Mouse (Mus musculus) heart, postnatal 36 days (tissue): Measurements from ENCODE around the gene Slc16a3. TPM values are rescaled to one million over a fixed set of nuclear protein-coding genes. Genes with fewer than 3 reads are reported as not detected.

Source experiments
- DNase-seq, 2 experiments: peaks; one replicate each; pipeline ENCODE4 v3.0.0; 2021 to 2022
- intact Hi-C: fragments of 180-260 bp; cut with DNase I; formaldehyde crosslinking; loops from one replicate; pipeline ENCODE4 v1.15.1; 2025
- total RNA-seq, 2 experiments: library from RNA; stranded (reverse); gene quantifications; 2 replicates each; pipeline ENCODE4 v1.2.3; 2021

Slc16a3 gene
- total RNA-seq, 2 experiments from 2014 or later, result 1.3 to 1.9 TPM

- DNase-seq, result no peak
- intact Hi-C loops, result no loop called here
Observed at GRCm38 (mm10) chr11:120965587-120965986, 17.3 kb downstream of the Slc16a3 start.

DNA sequence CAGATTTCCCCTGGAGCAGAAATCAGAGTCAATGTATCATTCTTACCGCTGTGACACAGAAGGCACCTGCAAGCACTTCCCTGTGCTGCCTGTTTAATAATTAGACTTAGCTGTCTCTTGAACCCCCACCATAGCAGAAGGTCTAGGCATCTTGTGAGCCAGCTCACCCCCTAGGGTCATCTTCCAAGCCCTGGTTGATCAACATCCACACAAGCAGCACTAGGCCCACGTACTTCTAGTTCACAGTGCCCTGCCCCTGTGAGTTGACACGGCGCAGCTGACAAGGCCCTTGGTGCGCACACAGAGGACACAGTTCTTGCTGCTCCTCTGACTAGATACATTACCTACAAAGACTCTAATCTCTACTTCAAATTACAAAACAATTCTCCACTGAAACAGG, 21.5 kb downstream of the Slc16a3 start:
- no peak for DNase-seq
- intact Hi-C loops, result no loop called here

DNA sequence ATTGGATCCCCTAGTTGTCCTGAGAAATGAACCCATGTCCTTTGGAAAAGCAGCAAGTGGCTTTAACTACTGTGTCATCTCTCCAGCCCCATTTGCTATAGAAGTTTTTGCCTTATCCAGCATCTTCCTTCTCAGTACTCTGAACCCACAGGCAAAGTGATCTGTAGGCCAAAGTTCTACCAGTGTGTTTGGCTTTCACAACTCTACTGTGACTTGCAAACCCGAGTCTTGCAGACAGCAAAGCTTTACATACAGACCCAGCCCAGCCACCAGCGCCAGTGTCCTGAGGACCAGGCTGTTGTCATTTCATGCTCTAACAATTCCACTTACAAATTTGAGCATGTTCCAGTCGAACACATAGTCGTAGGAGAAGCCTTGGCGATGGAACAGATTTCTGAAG, 23.0 kb downstream of the Slc16a3 start:
- no peak for DNase-seq
- intact Hi-C loops, result no loop called here

DNA sequence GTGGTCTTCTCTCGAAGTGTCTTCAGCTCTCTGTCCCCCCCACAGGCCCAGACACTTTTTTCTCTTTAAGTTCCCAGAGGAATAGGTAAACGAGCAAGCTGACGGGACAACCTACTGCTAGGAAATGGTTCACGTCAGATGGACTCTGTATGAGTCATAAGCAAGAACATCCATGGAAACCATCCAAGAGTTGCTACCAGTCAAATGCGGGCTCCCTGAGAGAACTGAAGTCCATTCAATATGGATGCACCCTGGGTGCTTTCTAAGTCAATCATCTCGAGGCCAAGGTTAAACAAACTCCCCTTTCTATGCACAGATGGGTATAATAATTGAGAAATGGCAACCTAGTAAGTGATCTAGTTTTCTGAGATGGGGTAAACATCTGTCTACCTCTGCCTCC, 25.0 kb downstream of the Slc16a3 start:
- intact Hi-C loops, result no loop called here
- DNase-seq, result no peak

- intact Hi-C loops, result no loop called here
- no peak for DNase-seq
Observed at GRCm38 (mm10) chr11:120979711-120980426, 31.6 kb downstream of the Slc16a3 start.

- peak; percentile 27 to 39 for DNase-seq
- intact Hi-C loops, result no loop called here
Observed at GRCm38 (mm10) chr11:120980427-120981035, 32.3 kb downstream of the Slc16a3 start.

GRCm38 (mm10) chr11:120981661-120982060, 33.4 kb downstream of the Slc16a3 start:
- intact Hi-C loops, result no loop called here
- no peak for DNase-seq

GRCm38 (mm10) chr11:120982459-120982858, 34.2 kb downstream of the Slc16a3 start:
- intact Hi-C loops, result no loop called here

GRCm38 (mm10) chr11:120984448-120985330, 36.4 kb downstream of the Slc16a3 start:
- peak; percentile 31 to 33 for DNase-seq
- intact Hi-C loops, result loop anchor here (5.0 kb wide), 1 partner anchor 32 kb away; no protein-coding TSS in a partner anchor

More at GRCm38 (mm10) chr11:120982459-120982858, 34.2 kb downstream of the Slc16a3 start:
- DNase-seq, result no peak

GRCm38 (mm10) chr11:120987608-120988007, 39.3 kb downstream of the Slc16a3 start:
- intact Hi-C loops, result loop anchor here (5.0 kb wide), 1 partner anchor 35 kb away; no protein-coding TSS in a partner anchor
- DNase-seq, result no peak

- no peak for DNase-seq
- intact Hi-C loops, result loop anchor here (5.0 kb wide), 1 partner anchor 36 kb away; no protein-coding TSS in a partner anchor
Observed at GRCm38 (mm10) chr11:120988410-120988809, 40.1 kb downstream of the Slc16a3 start.

DNA sequence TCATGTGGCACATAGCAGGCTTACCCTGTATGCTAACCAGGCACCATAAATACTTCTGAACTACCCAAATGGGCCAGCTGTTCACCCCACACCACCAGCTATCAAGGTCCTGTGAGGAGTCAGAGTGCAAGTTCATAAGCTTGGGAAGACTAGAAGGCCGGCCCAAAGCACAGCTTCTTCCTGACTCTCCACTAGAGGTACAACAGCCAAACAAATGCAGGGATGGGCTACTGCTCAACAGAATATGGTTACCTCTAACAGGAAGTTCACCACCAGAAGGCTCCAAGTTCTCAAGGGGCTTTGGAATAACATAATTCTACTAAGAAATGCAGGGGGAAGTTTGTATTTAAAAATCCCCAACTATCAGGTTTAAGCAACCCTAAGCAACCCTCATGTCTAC, 41.2 kb downstream of the Slc16a3 start:
- intact Hi-C loops, result loop anchor here (5.0 kb wide), 1 partner anchor 37 kb away; no protein-coding TSS in a partner anchor
- no peak for DNase-seq

GRCm38 (mm10) chr11:120990126-120990781, 42.0 kb downstream of the Slc16a3 start:
- DNase-seq, result peak in 1 of 2 experiments; percentile 55
- intact Hi-C loops, result loop anchor here (5.0 kb wide), 1 partner anchor 193 kb away; the partner anchor contains the start of gene Dus1l

- intact Hi-C loops, result loop anchor here (5.0 kb wide), 1 partner anchor 194 kb away; the partner anchor contains the start of gene Dus1l
- peak; percentile 100 for DNase-seq
Observed at GRCm38 (mm10) chr11:120990951-120991526, 42.8 kb downstream of the Slc16a3 start, which contains the start of gene Csnk1d. Csnk1d (minus strand) TSS chr11:120991330.

- intact Hi-C loops, result loop anchor here (5.0 kb wide), 1 partner anchor 194 kb away; the partner anchor contains the start of gene Dus1l
- peak in 1 of 2 experiments; percentile 53 for DNase-seq
Observed at GRCm38 (mm10) chr11:120991791-120992190, 43.5 kb downstream of the Slc16a3 start.

DNA sequence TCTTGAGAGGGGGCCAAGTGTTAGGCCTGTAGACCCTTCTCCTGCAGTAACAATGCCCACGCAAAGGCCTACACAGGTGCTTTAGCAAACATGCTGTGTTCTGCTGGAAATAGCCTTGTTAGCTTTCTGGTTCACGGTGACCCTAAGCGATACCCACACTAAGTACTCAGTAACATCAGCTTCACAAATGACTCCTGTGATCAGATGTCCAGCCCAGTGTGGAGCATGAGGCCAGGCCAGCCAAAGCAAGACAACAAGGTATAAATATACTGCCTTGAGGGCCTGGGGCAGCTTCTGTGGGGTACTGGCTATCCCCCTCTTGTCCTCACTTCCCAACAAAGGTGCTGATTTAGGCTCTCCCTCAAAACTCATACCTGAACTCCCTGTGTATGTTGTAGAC, 44.8 kb downstream of the Slc16a3 start:
- intact Hi-C loops, result loop anchor here (5.0 kb wide), 1 partner anchor 196 kb away; the partner anchor contains the start of gene Dus1l
- DNase-seq, result no peak

GRCm38 (mm10) chr11:120993586-120993985, 45.3 kb downstream of the Slc16a3 start:
- no peak for DNase-seq
- intact Hi-C loops, result loop anchor here (5.0 kb wide), 1 partner anchor 196 kb away; the partner anchor contains the start of gene Dus1l

DNA sequence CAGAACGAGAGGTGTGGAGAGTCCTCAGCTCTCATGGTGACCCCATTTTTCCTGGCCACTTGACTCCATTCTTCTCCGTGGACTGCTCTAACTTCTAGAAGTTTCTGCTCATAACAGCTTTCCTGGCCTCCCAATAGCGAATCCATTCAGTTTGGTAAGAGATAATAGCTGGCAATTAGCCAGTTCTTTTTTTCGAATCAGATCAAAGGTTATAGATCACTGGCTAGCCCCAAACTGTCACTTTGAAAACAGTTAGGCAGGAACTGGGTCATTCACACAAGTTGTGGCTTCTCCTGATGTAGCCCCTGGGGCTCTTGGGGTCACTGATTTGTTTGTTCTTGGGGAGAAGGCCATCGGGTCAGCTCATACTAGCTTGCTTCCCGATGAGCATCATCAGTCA, 46.5 kb downstream of the Slc16a3 start:
- no peak for DNase-seq
- intact Hi-C loops, result loop anchor here (5.0 kb wide), 1 partner anchor 197 kb away; the partner anchor contains the start of gene Dus1l

DNA sequence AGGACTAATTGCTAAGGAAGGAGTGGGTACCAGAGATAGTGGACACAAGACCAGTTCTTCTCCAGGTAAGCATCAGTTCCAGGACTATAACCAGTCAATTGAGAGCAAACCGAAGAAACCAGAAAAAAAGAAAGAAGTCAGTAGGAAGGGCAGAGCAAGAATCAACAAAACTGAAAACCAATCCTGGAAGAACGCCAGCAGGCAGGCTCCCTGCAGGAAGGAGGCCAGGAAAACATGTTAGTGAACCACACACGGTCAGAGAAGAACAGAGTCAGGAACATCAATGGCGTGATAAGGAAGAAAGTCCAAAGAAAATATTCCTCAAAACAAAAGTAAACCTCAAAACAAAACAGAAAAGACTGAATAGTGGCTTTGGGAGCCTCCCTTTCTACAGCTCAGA, 53.7 kb downstream of the Slc16a3 start:
- intact Hi-C loops, result no loop called here
- DNase-seq, result peak in 1 of 2 experiments; percentile 50
